Mouse (Mus musculus) erythroblast, embryonic 14.5 days (primary cell): ENCODE data around the gene Zfp827.

Source experiments
- GATA1 ChIP-seq: IDR thresholded peaks from 2 replicates; pipeline ENCODE4 v1.6.1; 2012; ENCODE audit warnings: low read length, inconsistent platforms, mixed read lengths
- TAL1 ChIP-seq: IDR thresholded peaks from 3 replicates; pipeline ENCODE4 v1.6.1; 2012; ENCODE audit warnings: low read length, inconsistent platforms, mixed read lengths

DNA sequence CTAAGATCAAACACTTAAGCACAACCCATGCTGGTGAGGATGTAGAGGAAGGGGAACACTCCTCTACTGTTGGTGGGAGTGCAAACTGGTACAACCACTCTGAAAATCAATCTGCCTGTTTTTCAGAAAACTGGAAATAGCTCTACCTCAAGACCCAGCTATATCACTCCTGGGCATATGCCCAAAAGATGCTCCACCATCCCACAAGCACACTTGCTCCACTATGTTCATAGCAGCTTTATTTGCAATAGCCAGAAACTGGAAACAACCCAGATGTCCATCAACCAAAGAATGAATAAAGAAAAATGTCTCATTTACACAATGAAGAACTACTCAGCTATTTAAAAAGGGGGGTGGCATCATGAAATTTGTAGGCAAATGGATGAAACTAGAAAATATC, 23.9 kb upstream of the Zfp827 start:
- TF ChIP-seq TAL1 = no peak
- no peak for TF ChIP-seq GATA1
